Mouse (Mus musculus) 416B (cell line): ENCODE measurements around the gene Ptdss2.

ENCODE experiments used
- DNase-seq: peaks from one replicate; pipeline ENCODE4 v3.0.0; 2011; ENCODE audit warnings: low read depth

Ptdss2 gene

GRCm38 (mm10) chr7:141122245-141122644 lies at the start of gene Ptdss2:
Gene Ptdss2 (plus strand): TSS chr7:141122382.
- DNase-seq: peak; percentile 90

- no peak for DNase-seq
Observed at GRCm38 (mm10) chr7:141073782-141074181, 48.4 kb upstream of the Ptdss2 start.

- DNase-seq: no peak
Observed at GRCm38 (mm10) chr7:141077841-141078240, 44.3 kb upstream of the Ptdss2 start, which contains the start of gene Pkp3. Gene Pkp3 (plus strand): TSS chr7:141078218.

- DNase-seq: no peak
Observed at GRCm38 (mm10) chr7:141078876-141079275, 43.3 kb upstream of the Ptdss2 start.

- DNase-seq: no peak
Observed at GRCm38 (mm10) chr7:141079481-141080449, 42.4 kb upstream of the Ptdss2 start.

GRCm38 (mm10) chr7:141087894-141088293 lies 34.3 kb upstream of the Ptdss2 start:
- DNase-seq: peak; percentile 64

- DNase-seq: no peak
Observed at GRCm38 (mm10) chr7:141088473-141088872, 33.7 kb upstream of the Ptdss2 start.

- no peak for DNase-seq
Observed at GRCm38 (mm10) chr7:141090228-141090627, 32.0 kb upstream of the Ptdss2 start.

GRCm38 (mm10) chr7:141092051-141092735 lies 30.0 kb upstream of the Ptdss2 start:
- peak; percentile 58 for DNase-seq

- no peak for DNase-seq
Observed at GRCm38 (mm10) chr7:141093950-141094349, 28.2 kb upstream of the Ptdss2 start.

GRCm38 (mm10) chr7:141094487-141095205 lies 27.5 kb upstream of the Ptdss2 start:
- peak; percentile 36 for DNase-seq

- peak; percentile 83 for DNase-seq
Observed at GRCm38 (mm10) chr7:141096021-141096420, 26.2 kb upstream of the Ptdss2 start.

- DNase-seq: peak; percentile 99
Observed at GRCm38 (mm10) chr7:141096649-141097056, 25.5 kb upstream of the Ptdss2 start.

- no peak for DNase-seq
Observed at GRCm38 (mm10) chr7:141097177-141097576, 25.0 kb upstream of the Ptdss2 start.

- DNase-seq: no peak
Observed at GRCm38 (mm10) chr7:141099911-141100691, 22.1 kb upstream of the Ptdss2 start, which contains the start of gene Sigirr. Gene Sigirr (minus strand): TSS chr7:141100572.

GRCm38 (mm10) chr7:141103161-141103560 lies 19.0 kb upstream of the Ptdss2 start:
- no peak for DNase-seq

GRCm38 (mm10) chr7:141115874-141116273 lies 6.3 kb upstream of the Ptdss2 start:
- no peak for DNase-seq

GRCm38 (mm10) chr7:141117636-141118035 lies 4.5 kb upstream of the Ptdss2 start, which contains the start of gene Ano9:
Gene Ano9 (minus strand): TSS chr7:141117806.
- no peak for DNase-seq

- no peak for DNase-seq
Observed at GRCm38 (mm10) chr7:141119487-141119886, 2.7 kb upstream of the Ptdss2 start.

- DNase-seq: no peak
Observed at GRCm38 (mm10) chr7:141120605-141121004, 1.6 kb upstream of the Ptdss2 start.

GRCm38 (mm10) chr7:141121051-141121531 lies 1.1 kb upstream of the Ptdss2 start:
- DNase-seq: peak; percentile 78
